Mouse (Mus musculus): Measurements from ENCODE around the gene Abhd2.
"Not testable (repeated sequence)": the region's sequence is repeated elsewhere in the genome, so short reads cannot be mapped to it uniquely, and the experiment has no call there.

The Abhd2 gene

GRCm38 (mm10) chr7:79263776-79264175, 9.2 kb upstream of the Abhd2 start:
- DNase-seq (ENCODE audit: extremely low spot score, low read depth, low spot score) = no peak

GRCm38 (mm10) chr7:79266228-79266627, 6.8 kb upstream of the Abhd2 start:
- no peak for DNase-seq (ENCODE audit: extremely low spot score, low read depth, low spot score)

- DNase-seq (ENCODE audit: extremely low spot score, low read depth, low spot score) = no peak
Measured at GRCm38 (mm10) chr7:79267690-79268388, 5.2 kb upstream of the Abhd2 start.

- DNase-seq (ENCODE audit: extremely low spot score, low read depth, low spot score) = no peak
Measured at GRCm38 (mm10) chr7:79268897-79269296, 4.1 kb upstream of the Abhd2 start.

- DNase-seq (ENCODE audit: extremely low spot score, low read depth, low spot score) = no peak
Measured at GRCm38 (mm10) chr7:79269411-79269810, 3.6 kb upstream of the Abhd2 start.

GRCm38 (mm10) chr7:79269866-79270265, 3.1 kb upstream of the Abhd2 start:
- no peak for DNase-seq (ENCODE audit: extremely low spot score, low read depth, low spot score)

GRCm38 (mm10) chr7:79270961-79271387, 2.0 kb upstream of the Abhd2 start:
- DNase-seq (ENCODE audit: extremely low spot score, low read depth, low spot score) = no peak

GRCm38 (mm10) chr7:79271861-79272788, 874 bp upstream of the Abhd2 start:
- DNase-seq (ENCODE audit: extremely low spot score, low read depth, low spot score) = no peak

GRCm38 (mm10) chr7:79273738-79274472, 906 bp downstream of the Abhd2 start:
- no peak for DNase-seq (ENCODE audit: extremely low spot score, low read depth, low spot score)

- no peak for DNase-seq (ENCODE audit: extremely low spot score, low read depth, low spot score)
Measured at GRCm38 (mm10) chr7:79274473-79275010, 1.5 kb downstream of the Abhd2 start.

- DNase-seq (ENCODE audit: extremely low spot score, low read depth, low spot score) = no peak
Measured at GRCm38 (mm10) chr7:79275345-79275744, 2.3 kb downstream of the Abhd2 start.

- no peak for DNase-seq (ENCODE audit: extremely low spot score, low read depth, low spot score)
Measured at GRCm38 (mm10) chr7:79278432-79278831, 5.4 kb downstream of the Abhd2 start.

GRCm38 (mm10) chr7:79279376-79280029, 6.5 kb downstream of the Abhd2 start:
- DNase-seq (ENCODE audit: extremely low spot score, low read depth, low spot score) = no peak

- no peak for DNase-seq (ENCODE audit: extremely low spot score, low read depth, low spot score)
Measured at GRCm38 (mm10) chr7:79282883-79283670, 10.1 kb downstream of the Abhd2 start.

- DNase-seq (ENCODE audit: extremely low spot score, low read depth, low spot score) = not testable (repeated sequence)
Measured at GRCm38 (mm10) chr7:79283671-79283941, 10.6 kb downstream of the Abhd2 start.

- DNase-seq (ENCODE audit: extremely low spot score, low read depth, low spot score) = no peak
Measured at GRCm38 (mm10) chr7:79284160-79284888, 11.3 kb downstream of the Abhd2 start.

GRCm38 (mm10) chr7:79284889-79285280, 11.9 kb downstream of the Abhd2 start:
- DNase-seq (ENCODE audit: extremely low spot score, low read depth, low spot score) = no peak

GRCm38 (mm10) chr7:79285408-79285807, 12.4 kb downstream of the Abhd2 start:
- no peak for DNase-seq (ENCODE audit: extremely low spot score, low read depth, low spot score)

- no peak for DNase-seq (ENCODE audit: extremely low spot score, low read depth, low spot score)
Measured at GRCm38 (mm10) chr7:79287226-79287625, 14.2 kb downstream of the Abhd2 start.
